Mouse (Mus musculus): ENCODE data around the gene 1110002E22Rik. TPM values are rescaled to one million over a fixed set of nuclear protein-coding genes. Genes with fewer than 3 reads are reported as not detected.

Gene 1110002E22Rik
- polyA plus RNA-seq, 1 experiment, result 0.05 TPM

DNA sequence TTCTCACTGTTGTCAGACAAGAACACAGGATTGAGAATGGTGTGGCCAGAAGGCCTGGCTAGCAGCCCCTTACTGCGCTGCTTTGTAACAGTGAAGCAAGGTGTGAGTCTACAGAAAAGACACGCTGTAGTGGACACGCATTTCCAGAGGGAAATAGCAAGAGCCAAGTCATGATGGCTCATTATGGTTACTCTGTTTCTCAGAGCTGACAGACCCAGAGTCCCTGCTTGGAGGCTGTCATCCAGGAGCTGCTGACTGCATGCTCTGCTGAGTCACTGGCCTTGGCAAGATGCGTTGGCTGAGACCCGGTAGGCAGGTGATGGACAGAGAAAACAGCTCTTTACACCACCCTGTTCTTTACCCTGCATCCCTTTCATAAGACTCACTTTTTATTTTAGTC lies 35.5 kb upstream of the 1110002E22Rik start:
- DNase-seq (ENCODE audit: low read depth in 1 of 2, low spot score in 2 of 2), result no peak
- H3K27me3 ChIP-seq (ENCODE audit: control insufficient read depth, insufficient read depth, low read length), result no peaks in the 10 kb centered on the region
- H3K36me3 ChIP-seq (ENCODE audit: control insufficient read depth, insufficient read depth, low read length), result no peaks in the 10 kb centered on the region
- TF ChIP-seq POLR2A (IDR thresholded peaks at IDR 0.05; ENCODE audit: low read depth, low read length) (no peak), CTCF (IDR thresholded peaks at IDR 0.05; ENCODE audit: extremely low read depth, insufficient read depth, insufficient read length, insufficient replicate concordance) (no peak)
- no peak overlapping the region for H3K27ac ChIP-seq (ENCODE audit: insufficient read depth, low read length)
- H3K4me1 ChIP-seq (ENCODE audit: control insufficient read depth, insufficient read depth, insufficient read length), result no peaks in the 10 kb centered on the region
- H3K4me3 ChIP-seq (ENCODE audit: extremely low read depth, insufficient read depth, insufficient read length), result no peak overlapping the region
- 74% methylated on average over 5 of the region's 5 CpGs for WGBS

DNA sequence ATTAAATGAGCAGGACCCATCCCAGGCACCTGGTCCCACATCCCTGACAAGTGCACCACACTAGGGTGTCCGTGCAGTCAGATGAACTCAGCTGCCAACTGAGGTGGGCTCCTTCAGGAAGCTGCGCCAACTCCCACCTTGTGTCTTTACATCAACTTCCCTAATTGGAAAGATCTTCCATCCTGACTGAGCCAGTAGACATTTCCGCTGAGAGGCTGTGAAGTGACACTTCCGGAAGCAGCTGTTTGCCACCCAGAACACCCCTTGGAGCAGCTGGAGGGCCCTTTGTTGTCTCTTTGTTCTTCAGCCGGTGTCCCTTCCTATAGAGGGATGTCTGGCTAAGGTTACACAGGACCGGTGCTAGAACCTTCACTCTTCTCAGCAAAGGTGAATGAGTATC lies 34.3 kb upstream of the 1110002E22Rik start:
- WGBS, result 67% methylated on average over 6 of the region's 6 CpGs
- Histone ChIP-seq H3K4me3 (ENCODE audit: extremely low read depth, insufficient read depth, insufficient read length) (no peak overlapping the region), H3K4me1 (ENCODE audit: control insufficient read depth, insufficient read depth, insufficient read length) (no peaks in the 10 kb centered on the region)

DNA sequence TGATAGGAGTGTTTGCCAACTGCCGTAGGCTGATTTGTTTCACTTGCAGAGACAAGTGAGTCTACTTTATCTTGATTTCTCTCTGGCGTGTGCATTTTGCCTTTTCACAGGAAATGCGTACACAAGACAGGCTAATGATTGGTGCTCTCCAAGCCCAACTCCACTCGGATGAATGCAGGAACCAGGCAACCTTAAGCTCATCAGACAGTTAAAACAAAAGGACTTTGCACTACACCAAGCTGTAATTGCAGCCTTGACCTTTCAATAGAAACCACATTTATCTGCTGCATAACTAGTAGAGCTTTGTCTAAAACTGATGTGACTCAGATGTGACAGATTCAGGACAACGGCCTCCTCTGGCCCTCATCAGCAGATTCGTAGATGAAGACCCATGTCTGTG lies 30.9 kb upstream of the 1110002E22Rik start:
- no peak overlapping the region for H3K27ac ChIP-seq (ENCODE audit: insufficient read depth, low read length)
- no peaks in the 10 kb centered on the region for H3K27me3 ChIP-seq (ENCODE audit: control insufficient read depth, insufficient read depth, low read length)
- WGBS, result 86% methylated on average over 6 of the region's 6 CpGs
- no peak overlapping the region for H3K4me3 ChIP-seq (ENCODE audit: extremely low read depth, insufficient read depth, insufficient read length)
- H3K36me3 ChIP-seq (ENCODE audit: control insufficient read depth, insufficient read depth, low read length), result no peaks in the 10 kb centered on the region
- TF ChIP-seq POLR2A (IDR thresholded peaks at IDR 0.05; ENCODE audit: low read depth, low read length) (no peak), CTCF (IDR thresholded peaks at IDR 0.05; ENCODE audit: extremely low read depth, insufficient read depth, insufficient read length, insufficient replicate concordance) (no peak)
- DNase-seq (ENCODE audit: low read depth in 1 of 2, low spot score in 2 of 2), result no peak
- H3K4me1 ChIP-seq (ENCODE audit: control insufficient read depth, insufficient read depth, insufficient read length), result no peaks in the 10 kb centered on the region

More for the DNA sequence above, 34.3 kb upstream of the 1110002E22Rik start:
- H3K27ac ChIP-seq (ENCODE audit: insufficient read depth, low read length), result no peak overlapping the region
- no peaks in the 10 kb centered on the region for H3K27me3 ChIP-seq (ENCODE audit: control insufficient read depth, insufficient read depth, low read length)
- no peaks in the 10 kb centered on the region for H3K36me3 ChIP-seq (ENCODE audit: control insufficient read depth, insufficient read depth, low read length)
- no peak for DNase-seq (ENCODE audit: low read depth in 1 of 2, low spot score in 2 of 2)
- no peak for TF ChIP-seq POLR2A (IDR thresholded peaks at IDR 0.05; ENCODE audit: low read depth, low read length)
- no peak for TF ChIP-seq CTCF (IDR thresholded peaks at IDR 0.05; ENCODE audit: extremely low read depth, insufficient read depth, insufficient read length, insufficient replicate concordance)

DNA sequence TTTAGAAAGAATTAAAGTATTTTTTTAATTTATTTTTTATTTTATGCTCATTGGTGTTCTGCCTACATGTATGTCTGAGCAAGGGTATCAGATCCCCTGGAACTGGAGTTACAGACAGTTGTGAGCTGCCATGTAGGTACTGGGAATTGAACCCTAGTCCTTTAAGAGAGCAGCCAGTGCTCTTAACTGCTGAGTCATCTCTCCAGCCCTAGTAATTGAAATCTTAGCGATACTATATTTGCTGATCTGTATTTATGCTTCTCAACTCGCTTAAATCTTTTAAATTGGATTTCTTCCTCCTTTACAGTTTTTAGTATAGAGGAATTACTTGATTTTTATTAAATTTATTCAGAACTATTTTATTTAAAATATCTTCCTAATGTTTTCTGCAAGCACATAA lies 23.9 kb upstream of the 1110002E22Rik start:
- no peaks in the 10 kb centered on the region; the same call in 1 of the 2 replicates for H3K4me1 ChIP-seq (ENCODE audit: control insufficient read depth, insufficient read depth, insufficient read length)
- no peak for DNase-seq (ENCODE audit: low read depth in 1 of 2, low spot score in 2 of 2)
- H3K27ac ChIP-seq (ENCODE audit: insufficient read depth, low read length), result no peak overlapping the region
- H3K4me3 ChIP-seq (ENCODE audit: extremely low read depth, insufficient read depth, insufficient read length), result no peak overlapping the region
- 67% methylated on average over 2 of the region's 2 CpGs for WGBS
- H3K36me3 ChIP-seq (ENCODE audit: control insufficient read depth, insufficient read depth, low read length), result no peaks in the 10 kb centered on the region
- TF ChIP-seq CTCF (IDR thresholded peaks at IDR 0.05; ENCODE audit: extremely low read depth, insufficient read depth, insufficient read length, insufficient replicate concordance), result no peak
- no peaks in the 10 kb centered on the region for H3K27me3 ChIP-seq (ENCODE audit: control insufficient read depth, insufficient read depth, low read length)

DNA sequence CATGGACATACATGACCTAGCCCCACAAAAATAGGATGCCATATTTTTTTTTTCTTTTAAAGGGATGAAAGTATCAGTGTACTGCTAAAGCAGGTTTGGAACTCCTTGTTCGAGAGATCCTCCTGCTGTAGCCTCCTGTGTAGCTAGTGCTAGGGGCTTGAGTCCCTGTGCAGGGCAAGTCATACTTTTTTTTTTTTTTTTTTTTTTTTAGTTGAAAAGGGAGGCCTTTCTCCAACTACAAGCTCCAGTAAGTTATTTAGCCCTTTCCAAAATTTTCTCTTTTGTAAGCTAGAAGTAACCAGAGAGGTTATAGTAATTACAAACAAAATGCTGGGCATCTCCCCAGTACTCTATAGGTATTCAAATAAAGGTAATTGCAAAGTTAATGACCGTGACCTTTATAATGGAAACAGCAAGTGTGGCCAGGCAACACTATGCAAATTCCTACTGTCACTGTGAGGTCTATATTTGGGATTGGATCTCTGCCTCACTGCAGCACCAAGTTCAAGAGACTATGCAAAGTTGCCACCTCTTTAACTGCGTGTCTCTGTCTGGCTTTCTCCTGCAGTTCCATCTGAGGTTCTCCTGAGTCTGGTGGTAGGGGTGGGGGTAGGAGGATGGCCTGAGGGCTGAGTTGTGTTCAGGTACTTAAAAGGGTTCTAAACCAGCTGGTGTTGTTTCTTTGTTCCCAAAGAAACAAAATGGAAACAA lies 23.1 kb upstream of the 1110002E22Rik start:
- no peak overlapping the region for H3K27ac ChIP-seq (ENCODE audit: insufficient read depth, low read length)
- DNase-seq (ENCODE audit: low read depth in 1 of 2, low spot score in 2 of 2), result peak in 1 of 2 experiments; percentile 56
- no peak overlapping the region for H3K4me3 ChIP-seq (ENCODE audit: extremely low read depth, insufficient read depth, insufficient read length)
- no peaks in the 10 kb centered on the region for H3K27me3 ChIP-seq (ENCODE audit: control insufficient read depth, insufficient read depth, low read length)
- no peaks in the 10 kb centered on the region for H3K36me3 ChIP-seq (ENCODE audit: control insufficient read depth, insufficient read depth, low read length)
- TF ChIP-seq CTCF (IDR thresholded peaks at IDR 0.05; ENCODE audit: extremely low read depth, insufficient read depth, insufficient read length, insufficient replicate concordance) (no peak), POLR2A (IDR thresholded peaks at IDR 0.05; ENCODE audit: low read depth, low read length) (no peak)
- H3K4me1 ChIP-seq (ENCODE audit: control insufficient read depth, insufficient read depth, insufficient read length), result no peaks in the 10 kb centered on the region; the same call in 1 of the 2 replicates
- WGBS, result 71% methylated on average over 3 of the region's 3 CpGs

DNA sequence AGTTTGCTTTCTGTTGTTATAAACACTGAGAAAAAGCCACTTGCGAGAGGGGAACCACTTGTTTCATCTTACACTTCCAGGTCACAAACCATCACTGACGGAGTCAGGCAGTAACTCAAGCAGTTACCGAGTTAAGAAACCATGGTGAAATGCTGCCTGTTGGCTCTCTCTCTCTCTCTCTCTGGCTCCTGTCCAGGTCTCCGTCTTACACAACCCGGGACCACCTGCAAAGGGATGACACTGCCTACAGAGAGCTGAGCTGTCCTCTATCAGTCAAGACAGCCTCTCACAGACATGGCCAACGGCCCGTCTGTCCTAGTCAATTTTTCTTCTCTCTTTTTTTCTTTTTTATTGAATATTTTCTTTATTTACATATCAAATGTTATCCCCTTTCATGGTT lies 21.5 kb upstream of the 1110002E22Rik start:
- DNase-seq (ENCODE audit: low read depth in 1 of 2, low spot score in 2 of 2), result no peak

DNA sequence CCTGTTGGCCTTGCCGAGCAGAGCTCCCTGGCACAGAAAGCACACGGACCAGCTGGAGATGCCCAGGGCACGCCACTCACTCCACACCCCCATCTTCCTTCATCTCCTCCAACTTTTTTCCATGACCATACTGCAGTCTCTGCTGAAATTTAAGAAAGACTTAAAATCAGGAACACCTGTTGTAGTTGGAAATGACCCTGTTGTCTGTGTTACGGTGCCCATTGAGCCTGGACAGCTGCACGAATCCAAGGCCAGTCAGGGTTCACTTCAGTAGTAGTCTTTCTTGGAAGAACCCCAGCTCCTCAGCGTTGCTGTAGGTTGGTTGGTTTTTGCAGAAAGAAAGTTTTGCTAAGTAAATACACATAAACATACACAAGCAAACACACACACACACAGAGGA lies 15.3 kb upstream of the 1110002E22Rik start:
- TF ChIP-seq POLR2A (IDR thresholded peaks at IDR 0.05; ENCODE audit: low read depth, low read length), result no peak
- TF ChIP-seq CTCF (IDR thresholded peaks at IDR 0.05; ENCODE audit: extremely low read depth, insufficient read depth, insufficient read length, insufficient replicate concordance), result no peak
- WGBS, result 92% methylated on average over 6 of the region's 6 CpGs
- Histone ChIP-seq H3K4me1 (ENCODE audit: control insufficient read depth, insufficient read depth, insufficient read length) (no peaks in the 10 kb centered on the region), H3K27ac (ENCODE audit: insufficient read depth, low read length) (no peak overlapping the region), H3K27me3 (ENCODE audit: control insufficient read depth, insufficient read depth, low read length) (no peaks in the 10 kb centered on the region), H3K36me3 (ENCODE audit: control insufficient read depth, insufficient read depth, low read length) (no peaks in the 10 kb centered on the region), H3K4me3 (ENCODE audit: extremely low read depth, insufficient read depth, insufficient read length) (no peak overlapping the region)
- DNase-seq (ENCODE audit: low read depth in 1 of 2, low spot score in 2 of 2), result no peak

More for the DNA sequence above, 21.5 kb upstream of the 1110002E22Rik start:
- H3K27me3 ChIP-seq (ENCODE audit: control insufficient read depth, insufficient read depth, low read length), result no peaks in the 10 kb centered on the region
- H3K27ac ChIP-seq (ENCODE audit: insufficient read depth, low read length), result no peak overlapping the region
- 86% methylated on average over 7 of the region's 7 CpGs for WGBS
- no peak overlapping the region for H3K4me3 ChIP-seq (ENCODE audit: extremely low read depth, insufficient read depth, insufficient read length)
- no peaks in the 10 kb centered on the region for H3K36me3 ChIP-seq (ENCODE audit: control insufficient read depth, insufficient read depth, low read length)
- no peak for TF ChIP-seq CTCF (IDR thresholded peaks at IDR 0.05; ENCODE audit: extremely low read depth, insufficient read depth, insufficient read length, insufficient replicate concordance)
- no peak for TF ChIP-seq POLR2A (IDR thresholded peaks at IDR 0.05; ENCODE audit: low read depth, low read length)
- no peaks in the 10 kb centered on the region; the same call in 1 of the 2 replicates for H3K4me1 ChIP-seq (ENCODE audit: control insufficient read depth, insufficient read depth, insufficient read length)
